ENCODE assay signal across 15 mouse cellular contexts in the genomic region with DNA sequence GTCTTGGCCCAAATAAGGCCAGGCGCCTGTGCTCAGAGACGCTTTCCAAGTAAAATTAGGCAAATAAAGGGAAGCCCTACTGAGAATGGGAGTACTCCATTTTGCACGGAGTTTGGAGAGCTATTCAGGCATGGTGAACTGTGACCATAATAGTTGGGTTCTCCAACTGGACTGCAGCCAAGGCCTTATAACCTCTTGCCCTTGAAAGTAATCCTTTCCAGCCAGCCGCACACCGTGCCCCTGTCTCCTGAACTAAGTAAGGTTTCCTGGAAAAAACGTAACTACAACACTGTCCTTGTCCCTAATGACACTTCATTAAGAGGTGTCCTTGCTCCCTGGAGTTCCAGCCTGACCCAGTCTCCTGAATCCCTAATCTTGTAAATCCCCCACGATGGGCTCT. TPM values are rescaled to one million over a fixed set of nuclear protein-coding genes. Genes with fewer than 3 reads are reported as not detected.
DNase-seq lines count a peak whose midpoint lies in the region; ATAC-seq and TF ChIP-seq lines count a peak whose summit lies in the region.
"Had no signal": no experiment of that assay in that cellular context is flagged by ENCODE, and none has a peak within 500 bp of the region (broad histone marks: within the 10 kb centered on the region; RNA-seq: fewer than 3 reads in every experiment).

No protein-coding gene starts in this region.

- TF ChIP-seq POLR2A in brain, embryonic 14.5 days (IDR thresholded peaks at IDR 0.05; ENCODE audit: borderline replicate concordance, extremely low read depth, insufficient read depth, insufficient read length, poor library complexity, severe bottlenecking), result no peak
- no peak for TF ChIP-seq POLR2A in small intestine, adult 2 months (IDR thresholded peaks at IDR 0.05; ENCODE audit: low read depth, low read length)

- 73% methylated on average over 7 of the region's 7 CpGs for WGBS in liver, embryonic 15.5 days (ENCODE audit: insufficient replicate concordance)
- WGBS in liver, embryonic 12.5 days (ENCODE audit: insufficient replicate concordance), result 68% methylated on average over 7 of the region's 7 CpGs
- 31% methylated on average over 7 of the region's 7 CpGs for WGBS in small intestine, adult 2 months

- H3K4me2 ChIP-seq in liver, embryonic 15.5 days, result no peak overlapping the region
- no peak overlapping the region for H3K4me2 ChIP-seq in liver, embryonic 12.5 days
- H3K4me2 ChIP-seq: forebrain, embryonic 15.5 days; midbrain, embryonic 12.5 days had no signal

- H3K9ac ChIP-seq in liver, embryonic 15.5 days, result no peak overlapping the region
- no peak overlapping the region for H3K9ac ChIP-seq in liver, embryonic 12.5 days
- H3K9ac ChIP-seq: forebrain, embryonic 15.5 days; midbrain, embryonic 12.5 days had no signal

- DNase-seq in brain, embryonic 14.5 days (ENCODE audit: low read depth), result peak; percentile 34
- peak; percentile 91 for DNase-seq in kidney, adult 9 months
- no peak for DNase-seq in thymus, postnatal 25 days
- DNase-seq in urinary bladder, adult 2 months (ENCODE audit: low spot score), result no peak
- DNase-seq: cerebellum, adult 8-10 months; gastrocnemius, postnatal 25 days; layer of hippocampus, postnatal 36 days; lung, postnatal 14 days; thymus, adult 2 months had no signal

- ATAC-seq in liver, embryonic 15.5 days (ENCODE audit: insufficient read depth), result no peak
- no peak for ATAC-seq in liver, embryonic 12.5 days
- ATAC-seq: forebrain, embryonic 15.5 days had no signal

- peaks cover 63% of the 10 kb centered on the region for H3K4me1 ChIP-seq in liver, embryonic 15.5 days (replicated peaks)
- H3K4me1 ChIP-seq in liver, embryonic 12.5 days, result peaks cover 44% of the 10 kb centered on the region
- H3K4me1 ChIP-seq in small intestine, adult 2 months (ENCODE audit: control insufficient read depth, insufficient read depth, insufficient read length, low read length), result peaks cover 26% of the 10 kb centered on the region; the same call in 1 of the 2 replicates
- H3K4me1 ChIP-seq: forebrain, embryonic 15.5 days had no signal

- TF ChIP-seq CTCF in brain, embryonic 14.5 days (IDR thresholded peaks at IDR 0.05; ENCODE audit: borderline replicate concordance, extremely low read depth, insufficient read depth, insufficient read length), result no peak
- TF ChIP-seq CTCF in small intestine, adult 2 months (IDR thresholded peaks at IDR 0.05; ENCODE audit: extremely low read depth, insufficient read length, insufficient replicate concordance, low read depth, low read length), result no peak

- no peaks in the 10 kb centered on the region for H3K36me3 ChIP-seq in liver, embryonic 15.5 days (replicated peaks)
- H3K36me3 ChIP-seq in liver, embryonic 12.5 days, result no peaks in the 10 kb centered on the region
- H3K36me3 ChIP-seq in small intestine, adult 2 months (ENCODE audit: control insufficient read depth, insufficient read depth, low read length), result no peaks in the 10 kb centered on the region
- H3K36me3 ChIP-seq: forebrain, embryonic 15.5 days; midbrain, embryonic 12.5 days had no signal

- peaks cover 41% of the 10 kb centered on the region for H3K27me3 ChIP-seq in liver, embryonic 15.5 days
- peaks cover 41% of the 10 kb centered on the region for H3K27me3 ChIP-seq in liver, embryonic 12.5 days (replicated peaks)
- H3K27me3 ChIP-seq in small intestine, adult 2 months (ENCODE audit: control insufficient read depth, insufficient read depth, low read length), result no peaks in the 10 kb centered on the region
- H3K27me3 ChIP-seq: CH12.LX; forebrain, embryonic 15.5 days; midbrain, embryonic 12.5 days had no signal

- H3K9me3 ChIP-seq in liver, embryonic 15.5 days (replicated peaks), result no peaks in the 10 kb centered on the region
- H3K9me3 ChIP-seq in liver, embryonic 12.5 days (replicated peaks), result no peaks in the 10 kb centered on the region
- H3K9me3 ChIP-seq: forebrain, embryonic 15.5 days; midbrain, embryonic 12.5 days had no signal

- no peak overlapping the region for H3K4me3 ChIP-seq in liver, embryonic 15.5 days (replicated peaks)
- no peak overlapping the region for H3K4me3 ChIP-seq in liver, embryonic 12.5 days
- no peak overlapping the region for H3K4me3 ChIP-seq in small intestine, adult 2 months (ENCODE audit: low read depth, low read length)
- H3K4me3 ChIP-seq: forebrain, embryonic 15.5 days; midbrain, embryonic 12.5 days had no signal

- H3K27ac ChIP-seq in liver, embryonic 15.5 days (replicated peaks), result 0 out of 2 replicates have a peak overlapping the region, but pooled peaks have one; percentile 14
- H3K27ac ChIP-seq in liver, embryonic 12.5 days, result no peak overlapping the region
- H3K27ac ChIP-seq in small intestine, adult 2 months (ENCODE audit: insufficient read depth, low read depth, low read length), result peak overlapping the region; percentile 83
- H3K27ac ChIP-seq: forebrain, embryonic 15.5 days; midbrain, embryonic 12.5 days had no signal

RNA-seq across cellular contexts. Expression of gene Srsf5, which starts 19.4 kb away (rescaled TPM):
- polyA plus RNA-seq in liver, embryonic 15.5 days (2015; fragmentation: Nextera tagmentation; extraction: Ambion mirVana), result 283 and 287 TPM in 2 replicates
- 357 and 402 TPM in 2 replicates for polyA plus RNA-seq in liver, embryonic 12.5 days (2016; fragmentation: Nextera tagmentation; extraction: Ambion mirVana)
- 544 and 552 TPM in 2 replicates for polyA plus RNA-seq in brain, embryonic 14.5 days (2012; rRNA removed)
- 90.3 and 250 TPM in 2 replicates for polyA plus RNA-seq in small intestine, adult 2 months (2012; rRNA removed)
- 768 and 950 TPM in 2 replicates for polyA plus RNA-seq in urinary bladder, adult 2 months (2012; rRNA removed)

RNA-seq across cellular contexts. Expression of gene Slc10a1, which starts 42.6 kb away (rescaled TPM):
- polyA plus RNA-seq in liver, embryonic 15.5 days (2015; fragmentation: Nextera tagmentation; extraction: Ambion mirVana), result 12.9 and 21.9 TPM in 2 replicates
- 0.57 and 0.60 TPM in 2 replicates for polyA plus RNA-seq in liver, embryonic 12.5 days (2016; fragmentation: Nextera tagmentation; extraction: Ambion mirVana)
- not detected in 2 replicates for polyA plus RNA-seq in brain, embryonic 14.5 days (2012; rRNA removed)
- not detected in 2 replicates for polyA plus RNA-seq in small intestine, adult 2 months (2012; rRNA removed)
- polyA plus RNA-seq in urinary bladder, adult 2 months (2012; rRNA removed), result not detected in 2 replicates

Comparison
In these comparisons a context has a peak if more than half of its experiments do, and no peak if none do; other contexts are left out.
1. DNase-seq: peak in brain, embryonic 14.5 days (single experiment) and kidney, adult 9 months (single experiment); none in thymus, postnatal 25 days (single experiment) and urinary bladder, adult 2 months (single experiment).